Mouse (Mus musculus) lung, postnatal 0 days (tissue): ENCODE measurements around the gene Smg1.

Experiments used
- CTCF ChIP-seq: IDR thresholded peaks from 2 replicates; pipeline ENCODE4 v1.5.1; 2016; ENCODE audit warnings: antibody characterized with exemption, mild to moderate bottlenecking
- EP300 ChIP-seq: IDR thresholded peaks from 2 replicates; pipeline ENCODE4 v1.6.1; 2016; ENCODE audit warnings: antibody characterized with exemption, mild to moderate bottlenecking, control low read depth

GRCm38 (mm10) chr7:118126219-118126875 is 117.1 kb downstream of the Smg1 start:
- TF ChIP-seq CTCF (no peak), EP300 (no peak)
